Mouse (Mus musculus) lung, adult 2 months (tissue): ENCODE measurements around the gene Dync2h1. TPM values are rescaled to one million over a fixed set of nuclear protein-coding genes. Genes with fewer than 3 reads are reported as not detected.
"Not testable (repeated sequence)": the region's sequence is repeated elsewhere in the genome, so short reads cannot be mapped to it uniquely, and the experiment has no call there.

Source experiments
- DNase-seq: peaks from one replicate; pipeline ENCODE4 v3.0.0; 2022
- H3K4me1 ChIP-seq: fragments of 200-500 bp; 2 replicates; pipeline ENCODE4 v1.6.1; 2011; ENCODE audit warnings: low read length; ENCODE audit not compliant: control insufficient read depth, insufficient read depth
- H3K4me3 ChIP-seq: fragments of 200-500 bp; replicated peaks from 2 replicates; pipeline ENCODE3; 2011; ENCODE audit warnings: low read depth, mild to moderate bottlenecking, control low read depth, low read length; ENCODE audit errors: extremely low read depth
- CTCF ChIP-seq: fragments of 200-500 bp; IDR thresholded peaks from 2 replicates; pipeline ENCODE4 v1.5.1; 2011; ENCODE audit warnings: mild to moderate bottlenecking, low read length, control low read depth; ENCODE audit not compliant: insufficient read depth
- POLR2A ChIP-seq: fragments of 200-500 bp; IDR thresholded peaks from 2 replicates; pipeline ENCODE4 v1.6.1; 2011; ENCODE audit warnings: low read depth, mild to moderate bottlenecking, control low read depth, low read length, borderline replicate concordance; ENCODE audit errors: extremely low read depth
- WGBS: fragments of 180-500 bp; shearing (Covaris S2); methylation state at CpG from one replicate; pipeline ENCODE4 v1.1.7; 2018; 5-methylcytosine and 5-hydroxymethylcytosine counted together
- polyA plus RNA-seq: library from polyadenylated mRNA; depleted of rRNA; stranded (reverse); fragments of >200 nt; gene quantifications from 2 replicates; pipeline ENCODE4 v1.2.3, GENCODE M21; 2012; rRNA removed

Gene Dync2h1
- polyA plus RNA-seq, 1 experiment: 1.3 TPM

DNA sequence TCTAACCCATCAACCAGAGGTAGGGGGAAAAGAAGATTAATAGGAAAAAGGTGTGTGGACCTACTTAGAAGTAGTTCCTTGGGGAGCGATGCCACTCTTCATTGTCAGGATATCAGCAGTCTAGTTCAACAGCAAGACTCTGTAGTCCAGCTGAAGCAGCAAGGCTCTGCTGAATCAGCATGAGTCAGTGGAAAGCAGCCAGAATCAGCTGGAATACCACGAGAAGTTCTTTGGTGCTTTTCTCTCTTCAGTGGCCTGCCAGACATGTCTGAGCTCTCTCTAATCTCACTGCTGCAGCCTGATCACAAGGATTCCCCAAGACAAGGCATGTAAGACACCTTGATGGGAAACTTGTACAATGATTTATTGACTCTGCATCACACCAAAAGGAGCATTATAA is 225.9 kb downstream of the Dync2h1 start:
- no peak for DNase-seq
- no peak overlapping the region for H3K4me3 ChIP-seq
- TF ChIP-seq CTCF (no peak), POLR2A (no peak)
- 68% methylated on average over 2 of the region's 2 CpGs for WGBS
- H3K4me1 ChIP-seq: no peaks in the 10 kb centered on the region

- H3K4me3 ChIP-seq: no peak overlapping the region
- DNase-seq: no peak
- H3K4me1 ChIP-seq: no peaks in the 10 kb centered on the region
- TF ChIP-seq POLR2A (no peak), CTCF (no peak)
- 28% methylated on average over 1 of the region's 1 CpGs for WGBS
These were observed 256.7 kb downstream of the Dync2h1 start for GRCm38 (mm10) chr9:6927399-6928035.

- 87% methylated on average over 1 of the region's 1 CpGs for WGBS
- Histone ChIP-seq H3K4me1 (no peaks in the 10 kb centered on the region), H3K4me3 (no peak overlapping the region)
- DNase-seq: no peak
- TF ChIP-seq CTCF (no peak), POLR2A (no peak)
These were observed 270.8 kb downstream of the Dync2h1 start for GRCm38 (mm10) chr9:6913471-6913870.

- not testable (repeated sequence) for DNase-seq, H3K4me3 ChIP-seq, H3K4me1 ChIP-seq
- 34% methylated on average over 4 of the region's 4 CpGs for WGBS
These were observed 273.7 kb downstream of the Dync2h1 start for GRCm38 (mm10) chr9:6910537-6910936.

- DNase-seq: no peak
- Histone ChIP-seq H3K4me3 (no peak overlapping the region), H3K4me1 (no peaks in the 10 kb centered on the region)
- TF ChIP-seq POLR2A (no peak), CTCF (no peak)
- WGBS: 52% methylated on average over 1 of the region's 1 CpGs
These were observed 282.6 kb downstream of the Dync2h1 start for GRCm38 (mm10) chr9:6901620-6902019.

DNA sequence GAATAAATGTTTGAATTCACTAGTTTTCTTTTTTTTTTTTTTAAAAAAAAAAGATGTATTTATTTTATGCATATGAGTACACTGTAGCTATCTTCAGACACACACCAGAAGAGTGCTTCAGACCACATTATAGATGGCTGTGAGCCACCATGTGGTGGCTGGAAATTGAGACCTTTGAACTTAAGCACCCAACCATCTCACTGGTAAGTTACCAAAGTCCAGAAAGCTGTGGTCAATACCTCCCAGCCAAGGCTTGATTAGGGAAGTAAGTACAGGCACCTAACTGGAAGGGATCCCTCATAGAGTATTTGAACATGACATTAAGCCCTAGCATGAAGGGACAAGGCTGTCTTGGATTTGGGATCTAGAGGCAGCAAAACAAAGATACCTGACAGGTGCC is 292.9 kb downstream of the Dync2h1 start:
- no peak for DNase-seq
- Histone ChIP-seq H3K4me3 (no peak overlapping the region), H3K4me1 (no peaks in the 10 kb centered on the region)
- TF ChIP-seq CTCF (no peak), POLR2A (no peak)

GRCm38 (mm10) chr9:6881187-6881984 is 302.9 kb downstream of the Dync2h1 start:
- 66% methylated on average over 1 of the region's 1 CpGs for WGBS
- Histone ChIP-seq H3K4me3 (no peak overlapping the region), H3K4me1 (no peaks in the 10 kb centered on the region)
- no peak for DNase-seq
- TF ChIP-seq POLR2A (no peak), CTCF (no peak)

Other genes with a start within 250 kb of the Dync2h1 start
- 16.5 and 23.9 TPM in 2 replicates for gene Dcun1d5, start 74 bp upstream of the Dync2h1 start, polyA plus RNA-seq
- gene Mmp13, start 88.1 kb upstream of the Dync2h1 start, polyA plus RNA-seq: 0.09 and 0.31 TPM in 2 replicates
- gene Mmp12, start 159.9 kb upstream of the Dync2h1 start, polyA plus RNA-seq: 0.89 and 1.8 TPM in 2 replicates
- not detected in 2 replicates for gene Mmp1b, start 203.6 kb upstream of the Dync2h1 start, polyA plus RNA-seq